Mouse (Mus musculus): ENCODE measurements around the gene Cbx8. TPM values are rescaled to one million over a fixed set of nuclear protein-coding genes. Genes with fewer than 3 reads are reported as not detected.

The Cbx8 gene
- total and polyA plus RNA-seq, 2 experiments from 2014 or later = 7.6 to 15.5 TPM

DNA sequence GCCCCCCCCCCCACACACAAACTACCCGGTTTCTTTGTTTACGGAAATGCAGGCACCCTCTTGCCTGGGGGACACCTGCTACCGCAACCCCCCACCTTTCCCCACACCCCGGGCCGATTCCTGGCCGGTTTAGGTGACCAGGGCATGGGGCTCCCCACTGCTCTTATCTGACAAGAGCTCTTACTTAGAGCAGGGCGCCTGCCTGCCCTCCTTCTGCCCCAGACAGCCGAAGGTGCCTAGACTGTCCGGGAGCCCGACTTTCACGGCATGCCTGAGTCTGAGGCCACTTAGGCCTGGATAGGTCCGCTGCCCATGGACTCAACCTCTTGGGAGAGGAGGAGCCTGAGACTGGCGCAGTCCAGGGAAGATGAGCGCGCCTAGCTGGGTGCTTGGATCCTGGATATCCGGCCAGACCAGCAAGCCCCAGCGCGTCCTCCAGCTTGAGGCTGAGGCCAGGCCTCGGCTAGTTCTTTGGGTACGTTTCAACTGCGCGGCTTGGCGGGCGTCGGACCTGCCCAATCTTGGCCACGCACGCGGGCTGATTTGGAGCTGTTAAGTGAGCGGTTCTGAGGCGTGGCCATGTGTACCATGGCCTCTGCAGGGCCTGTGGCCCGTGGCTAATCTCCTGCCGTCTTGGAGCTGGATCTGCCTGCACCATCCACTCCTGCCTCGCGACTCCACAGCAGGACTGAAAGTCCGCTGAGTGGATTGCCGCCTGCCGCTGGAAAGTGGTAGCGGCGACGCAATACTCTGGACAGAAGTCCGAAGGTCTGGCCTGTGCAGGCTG, 4.0 kb upstream of the Cbx8 start:
- Histone ChIP-seq H3K27ac (ENCODE audit: low read depth, low read length) (no peak overlapping the region), H3K27me3 (ENCODE audit: insufficient read depth, low read length) (peaks cover 57% of the 10 kb centered on the region), H3K4me3 (ENCODE audit: low read depth, low read length) (no peak overlapping the region), H3K9me3 (ENCODE audit: low read length) (no peaks in the 10 kb centered on the region), H3K36me3 (ENCODE audit: insufficient read depth, low read length) (no peaks in the 10 kb centered on the region), H3K4me2 (ENCODE audit: low read depth, low read length, poor library complexity, severe bottlenecking) (no peak overlapping the region), H3K9ac (replicated peaks; ENCODE audit: low read length, poor library complexity, severe bottlenecking) (no peak overlapping the region), H3K4me1 (ENCODE audit: insufficient read depth, low read length) (no peaks in the 10 kb centered on the region)
- TF ChIP-seq CTCF (IDR thresholded peaks at IDR 0.05) = peak; percentile 65
- WGBS = 2% methylated on average over 41 of the region's 41 CpGs
- DNase-seq (ENCODE audit: low spot score) = no peak
- ATAC-seq (ENCODE audit: low FRiP score) = no peak

DNA sequence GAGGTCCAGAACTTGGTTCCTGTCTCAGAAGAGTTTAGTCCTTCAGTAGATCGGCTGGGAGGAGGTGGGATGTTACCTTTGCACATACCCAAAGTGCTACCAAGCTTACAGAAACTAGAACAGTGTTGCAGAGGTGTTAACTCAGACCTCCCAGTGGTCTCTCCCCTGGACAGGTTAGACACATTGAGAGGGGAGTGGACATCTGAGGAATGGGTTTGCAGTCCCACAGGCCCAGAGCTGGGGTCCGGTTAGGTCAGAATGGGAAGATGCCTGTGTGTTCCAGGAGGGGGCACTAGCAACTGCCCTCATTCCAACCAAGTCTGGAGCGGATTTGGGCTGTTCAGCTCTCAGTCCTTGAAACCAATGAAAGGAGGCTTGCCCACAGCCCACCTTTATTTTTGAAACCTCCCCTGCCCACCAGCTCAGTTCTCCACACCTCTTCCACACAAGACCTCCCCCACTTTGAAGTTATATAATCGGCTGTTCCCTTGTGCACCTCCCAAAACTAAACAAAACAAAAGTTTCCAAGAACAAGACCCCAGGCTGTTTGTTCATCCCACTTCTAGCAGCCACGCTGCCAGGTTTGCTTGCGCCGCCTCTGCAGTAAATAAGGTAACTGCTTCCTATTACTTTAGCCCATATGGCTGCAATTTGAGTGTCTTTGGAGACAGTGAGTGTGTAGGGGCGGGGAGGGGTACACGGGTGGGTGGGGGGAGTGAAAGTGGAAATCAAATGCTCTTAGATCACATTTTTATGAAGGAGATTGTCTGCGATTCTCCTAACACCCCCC, 3.2 kb upstream of the Cbx8 start:
- peaks cover 2% of the 10 kb centered on the region; the same call in 1 of the 2 replicates for H3K36me3 ChIP-seq (ENCODE audit: insufficient read depth, low read length)
- no peak for ATAC-seq (ENCODE audit: low FRiP score)
- H3K9ac ChIP-seq (replicated peaks; ENCODE audit: low read length, poor library complexity, severe bottlenecking) = no peak overlapping the region
- no peak overlapping the region for H3K4me2 ChIP-seq (ENCODE audit: low read depth, low read length, poor library complexity, severe bottlenecking)
- WGBS = 6% methylated on average over 10 of the region's 10 CpGs
- H3K27me3 ChIP-seq (ENCODE audit: insufficient read depth, low read length) = peaks cover 49% of the 10 kb centered on the region
- H3K27ac ChIP-seq (ENCODE audit: low read depth, low read length) = no peak overlapping the region
- no peaks in the 10 kb centered on the region for H3K9me3 ChIP-seq (ENCODE audit: low read length)
- DNase-seq (ENCODE audit: low spot score) = no peak
- 0 out of 2 replicates have a peak, but pooled peaks cover 6% of the 10 kb centered on the region for H3K4me1 ChIP-seq (ENCODE audit: insufficient read depth, low read length)
- TF ChIP-seq CTCF (IDR thresholded peaks at IDR 0.05) = peak; percentile 53
- H3K4me3 ChIP-seq (ENCODE audit: low read depth, low read length) = no peak overlapping the region

DNA sequence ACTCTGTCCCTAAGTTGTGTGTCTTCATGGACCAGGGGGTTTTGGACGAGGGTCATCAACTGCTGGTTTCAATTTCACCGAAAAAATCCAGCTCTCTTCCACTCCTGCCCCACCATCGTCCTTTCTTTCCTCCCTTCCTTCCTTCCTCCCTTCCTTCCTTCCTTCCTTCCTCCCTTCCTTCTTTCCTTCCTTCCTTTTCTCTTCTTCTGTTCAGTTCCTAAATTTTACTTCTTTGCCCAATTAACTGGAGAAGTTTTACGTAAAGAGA, 2.4 kb upstream of the Cbx8 start:
- Histone ChIP-seq H3K4me3 (ENCODE audit: low read depth, low read length) (no peak overlapping the region), H3K36me3 (ENCODE audit: insufficient read depth, low read length) (peaks cover 8% of the 10 kb centered on the region), H3K9ac (replicated peaks; ENCODE audit: low read length, poor library complexity, severe bottlenecking) (no peak overlapping the region), H3K27me3 (ENCODE audit: insufficient read depth, low read length) (peaks cover 53% of the 10 kb centered on the region), H3K4me1 (ENCODE audit: insufficient read depth, low read length) (0 out of 2 replicates have a peak, but pooled peaks cover 9% of the 10 kb centered on the region), H3K9me3 (ENCODE audit: low read length) (no peaks in the 10 kb centered on the region), H3K27ac (ENCODE audit: low read depth, low read length) (no peak overlapping the region), H3K4me2 (ENCODE audit: low read depth, low read length, poor library complexity, severe bottlenecking) (no peak overlapping the region)
- no peak for DNase-seq (ENCODE audit: low spot score)
- no peak for TF ChIP-seq CTCF (IDR thresholded peaks at IDR 0.05)
- WGBS = 4% methylated on average over 4 of the region's 4 CpGs
- ATAC-seq (ENCODE audit: low FRiP score) = no peak

DNA sequence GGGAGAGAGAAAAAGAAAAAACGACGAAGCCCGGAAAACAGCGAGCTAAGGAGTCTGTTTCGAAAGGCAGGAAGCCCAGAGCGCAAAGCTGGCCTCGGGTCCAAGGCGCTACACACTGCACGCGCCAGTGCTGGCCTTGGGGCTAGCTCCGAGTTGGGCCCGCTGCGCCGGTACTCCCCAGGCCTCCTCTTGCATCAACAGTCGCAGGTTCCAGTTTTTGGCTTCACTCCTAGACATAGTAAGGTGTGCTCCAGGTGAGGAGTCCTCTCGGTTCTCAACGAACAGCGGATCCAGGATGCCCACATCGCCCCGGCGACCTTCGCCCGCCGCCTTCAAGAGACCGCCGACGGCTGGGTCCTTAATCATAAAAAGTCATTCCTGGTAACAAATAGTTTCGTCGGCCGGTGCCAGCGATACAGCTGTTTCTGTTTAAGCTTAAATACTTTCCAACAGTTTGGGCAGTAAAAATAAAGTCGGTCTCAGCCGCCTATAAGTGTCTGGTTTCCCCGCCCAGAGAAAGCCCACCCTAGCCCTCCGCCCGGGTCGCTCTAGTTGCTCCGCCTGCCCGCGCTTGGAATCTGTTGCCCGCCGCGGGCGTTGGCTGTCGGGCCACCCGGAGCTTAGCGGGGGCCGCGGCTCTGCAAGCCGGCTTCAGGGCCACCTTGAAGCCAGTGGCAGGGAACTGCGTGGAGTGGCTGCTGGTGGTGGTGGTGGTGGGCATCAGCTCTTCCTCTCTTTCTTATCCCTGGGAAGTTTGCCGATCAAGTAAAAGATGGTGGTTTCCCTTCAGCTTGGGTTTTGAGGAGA, 1.9 kb upstream of the Cbx8 start:
- 1% methylated on average over 52 of the region's 52 CpGs for WGBS
- Histone ChIP-seq H3K27ac (ENCODE audit: low read depth, low read length) (no peak overlapping the region), H3K4me1 (ENCODE audit: insufficient read depth, low read length) (0 out of 2 replicates have a peak, but pooled peaks cover 9% of the 10 kb centered on the region), H3K27me3 (ENCODE audit: insufficient read depth, low read length) (peaks cover 53% of the 10 kb centered on the region), H3K9me3 (ENCODE audit: low read length) (no peaks in the 10 kb centered on the region), H3K4me3 (ENCODE audit: low read depth, low read length) (no peak overlapping the region), H3K36me3 (ENCODE audit: insufficient read depth, low read length) (peaks cover 8% of the 10 kb centered on the region), H3K9ac (replicated peaks; ENCODE audit: low read length, poor library complexity, severe bottlenecking) (no peak overlapping the region), H3K4me2 (ENCODE audit: low read depth, low read length, poor library complexity, severe bottlenecking) (no peak overlapping the region)
- DNase-seq (ENCODE audit: low spot score) (no peak), ATAC-seq (ENCODE audit: low FRiP score) (no peak)
- no peak for TF ChIP-seq CTCF (IDR thresholded peaks at IDR 0.05)

DNA sequence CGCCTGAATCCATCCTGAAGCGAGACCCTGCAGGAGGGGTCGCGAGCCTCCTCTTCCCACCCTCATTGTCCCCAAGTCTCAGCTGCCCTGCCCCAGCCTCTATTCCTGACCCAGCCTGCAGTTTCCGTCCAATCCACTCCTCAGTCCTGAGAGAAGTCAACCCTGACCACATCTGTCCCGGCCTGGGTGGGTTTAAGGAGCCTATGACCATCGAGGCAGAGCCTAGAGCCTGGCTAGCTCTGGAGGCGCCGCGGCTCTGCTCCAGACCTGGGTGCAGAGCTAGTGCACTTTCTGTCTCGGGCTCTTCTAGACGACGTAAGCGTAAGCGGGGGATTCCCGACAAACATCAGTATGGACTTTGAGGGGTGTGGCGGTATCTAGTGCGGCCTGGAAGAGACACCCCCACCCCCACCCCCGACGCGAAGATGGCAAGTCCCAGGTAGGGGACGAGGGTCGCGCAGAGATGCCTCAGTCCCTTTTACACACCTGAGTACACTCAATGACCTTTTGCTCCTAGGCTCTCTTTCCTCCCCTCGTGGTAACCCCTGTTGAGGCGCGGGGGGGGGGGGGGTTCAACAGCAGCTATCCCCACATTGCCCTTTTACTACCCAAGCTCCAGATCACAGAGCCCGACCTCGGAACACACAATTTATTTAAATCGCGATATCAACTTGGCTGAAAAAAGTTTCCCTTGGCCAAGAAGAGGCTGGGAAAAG, 1.1 kb upstream of the Cbx8 start:
- peak overlapping the region; percentile 96 for H3K4me2 ChIP-seq (ENCODE audit: low read depth, low read length, poor library complexity, severe bottlenecking)
- peak overlapping the region; percentile 85; the same call in 1 of the 2 replicates for H3K27ac ChIP-seq (ENCODE audit: low read depth, low read length)
- no peak for TF ChIP-seq CTCF (IDR thresholded peaks at IDR 0.05)
- ATAC-seq (ENCODE audit: low FRiP score) (no peak; the same call in 1 of the 2 replicates), DNase-seq (ENCODE audit: low spot score) (no peak)
- H3K9me3 ChIP-seq (ENCODE audit: low read length) = no peaks in the 10 kb centered on the region
- under 1% methylated on average over 29 of the region's 31 CpGs for WGBS
- peak overlapping the region; percentile 85 for H3K9ac ChIP-seq (replicated peaks; ENCODE audit: low read length, poor library complexity, severe bottlenecking)
- H3K36me3 ChIP-seq (ENCODE audit: insufficient read depth, low read length) = peaks cover 8% of the 10 kb centered on the region
- 0 out of 2 replicates have a peak, but pooled peaks cover 11% of the 10 kb centered on the region for H3K4me1 ChIP-seq (ENCODE audit: insufficient read depth, low read length)
- peaks cover 50% of the 10 kb centered on the region for H3K27me3 ChIP-seq (ENCODE audit: insufficient read depth, low read length)
- peak overlapping the region; percentile 81 for H3K4me3 ChIP-seq (ENCODE audit: low read depth, low read length)

Measured in midbrain, postnatal 0 days (tissue).